Mouse (Mus musculus): Measurements from ENCODE around the gene Frmd8.

GRCm38 (mm10) chr19:5806809-5807205 lies 68.3 kb downstream of the Frmd8 start:
- TF ChIP-seq CTCF (IDR thresholded peaks at IDR 0.05; ENCODE audit: low read depth) (no peak), EP300 (optimal IDR thresholded peaks at IDR 0.05) (no peak)
